ENCODE assay signal across 9 mouse cellular contexts in genomic region chr3:52940832-52941468, GRCm38 (mm10).
A peak's percentile ranks its signal among the peaks of the same experiment; 100 is the strongest.
DNase-seq lines count a peak whose midpoint lies in the region; ATAC-seq lines count a peak whose summit lies in the region.
"Had no signal": no experiment of that assay in that cellular context is flagged by ENCODE, and none has a peak within 500 bp of the region (broad histone marks: within the 10 kb centered on the region; RNA-seq: fewer than 3 reads in every experiment).

No protein-coding gene starts in this region.

- WGBS in forebrain, embryonic 11.5 days = 27% methylated on average over 10 of the region's 10 CpGs
- 58% methylated on average over 10 of the region's 10 CpGs for WGBS in forebrain, embryonic 10.5 days
- WGBS in limb, embryonic 15.5 days = 13% methylated on average over 10 of the region's 10 CpGs

- DNase-seq in forebrain, embryonic 11.5 days (ENCODE audit: low spot score) = peak; percentile 68
- DNase-seq in forebrain, embryonic 10.5 days (ENCODE audit: extremely low spot score, low spot score) = no peak
- DNase-seq in urinary bladder, postnatal 14 days (ENCODE audit: low spot score) = peak; percentile 28
- DNase-seq in urinary bladder, postnatal 10 days (ENCODE audit: low spot score) = no peak
- peak; percentile 33 to 60 for DNase-seq in heart, adult 9 months (ENCODE audit: low spot score in 2 of 2)
- DNase-seq in frontal cortex, postnatal 36 days (ENCODE audit: low spot score in 2 of 2) = no peak
- no peak for DNase-seq in thymus, postnatal 14 days

- no peaks in the 10 kb centered on the region for H3K9me3 ChIP-seq in forebrain, embryonic 11.5 days (ENCODE audit: control insufficient read depth, low read length)
- no peaks in the 10 kb centered on the region for H3K9me3 ChIP-seq in forebrain, embryonic 10.5 days
- no peaks in the 10 kb centered on the region for H3K9me3 ChIP-seq in limb, embryonic 15.5 days
- H3K9me3 ChIP-seq: embryonic facial prominence, embryonic 12.5 days had no signal

- no peak overlapping the region for H3K4me3 ChIP-seq in forebrain, embryonic 11.5 days (ENCODE audit: low read depth, low read length)
- no peak overlapping the region for H3K4me3 ChIP-seq in forebrain, embryonic 10.5 days
- H3K4me3 ChIP-seq in limb, embryonic 15.5 days = no peak overlapping the region
- H3K4me3 ChIP-seq: embryonic facial prominence, embryonic 12.5 days had no signal

- no peaks in the 10 kb centered on the region for H3K27me3 ChIP-seq in forebrain, embryonic 11.5 days (ENCODE audit: control insufficient read depth, insufficient read depth, low read length)
- H3K27me3 ChIP-seq in forebrain, embryonic 10.5 days (ENCODE audit: poor library complexity, severe bottlenecking) = no peaks in the 10 kb centered on the region; the same call in 1 of the 2 replicates
- H3K27me3 ChIP-seq in limb, embryonic 15.5 days = no peaks in the 10 kb centered on the region; the same call in 1 of the 2 replicates
- H3K27me3 ChIP-seq: embryonic facial prominence, embryonic 12.5 days had no signal

- ATAC-seq in forebrain, embryonic 11.5 days (replicated peaks; ENCODE audit: low FRiP score) = 0 out of 2 replicates have a peak, but pooled peaks have one; percentile 53
- ATAC-seq in limb, embryonic 15.5 days (ENCODE audit: insufficient number of reproducible peaks, low FRiP score, low TSS enrichment, low read depth) = 0 out of 2 replicates have a peak, but pooled peaks have one; percentile 48

- H3K4me1 ChIP-seq in forebrain, embryonic 11.5 days (replicated peaks; ENCODE audit: control insufficient read depth, insufficient read depth, low read length) = peaks cover 8% of the 10 kb centered on the region; the same call in 1 of the 2 replicates
- H3K4me1 ChIP-seq in forebrain, embryonic 10.5 days = peaks cover 23% of the 10 kb centered on the region
- H3K4me1 ChIP-seq in limb, embryonic 15.5 days = peaks cover 9% of the 10 kb centered on the region

- H3K4me2 ChIP-seq in forebrain, embryonic 11.5 days (ENCODE audit: low read depth, low read length, severe bottlenecking) = no peak overlapping the region
- H3K4me2 ChIP-seq in limb, embryonic 15.5 days = no peak overlapping the region
- H3K4me2 ChIP-seq: embryonic facial prominence, embryonic 12.5 days had no signal

- H3K27ac ChIP-seq in forebrain, embryonic 11.5 days (ENCODE audit: low read depth, low read length) = no peak overlapping the region
- no peak overlapping the region for H3K27ac ChIP-seq in forebrain, embryonic 10.5 days
- H3K27ac ChIP-seq in limb, embryonic 15.5 days = no peak overlapping the region
- H3K27ac ChIP-seq: embryonic facial prominence, embryonic 12.5 days had no signal

- no peaks in the 10 kb centered on the region for H3K36me3 ChIP-seq in forebrain, embryonic 11.5 days (ENCODE audit: control insufficient read depth, insufficient read depth, low read length)
- H3K36me3 ChIP-seq in forebrain, embryonic 10.5 days (replicated peaks) = no peaks in the 10 kb centered on the region
- no peaks in the 10 kb centered on the region for H3K36me3 ChIP-seq in limb, embryonic 15.5 days
- H3K36me3 ChIP-seq: embryonic facial prominence, embryonic 12.5 days had no signal

- H3K9ac ChIP-seq in forebrain, embryonic 11.5 days (ENCODE audit: low read length) = no peak overlapping the region
- no peak overlapping the region for H3K9ac ChIP-seq in limb, embryonic 15.5 days
- H3K9ac ChIP-seq: embryonic facial prominence, embryonic 12.5 days had no signal

Comparison
In these comparisons a context has a peak if more than half of its experiments do, and no peak if none do; other contexts are left out.
1. DNase-seq: peak in forebrain, embryonic 11.5 days (single experiment), urinary bladder, postnatal 14 days (single experiment) and heart, adult 9 months (2 of 2); none in forebrain, embryonic 10.5 days (single experiment), urinary bladder, postnatal 10 days (single experiment), frontal cortex, postnatal 36 days (0 of 2) and thymus, postnatal 14 days (single experiment).